8 mouse cellular contexts compared by ENCODE assay signal in the genomic region with DNA sequence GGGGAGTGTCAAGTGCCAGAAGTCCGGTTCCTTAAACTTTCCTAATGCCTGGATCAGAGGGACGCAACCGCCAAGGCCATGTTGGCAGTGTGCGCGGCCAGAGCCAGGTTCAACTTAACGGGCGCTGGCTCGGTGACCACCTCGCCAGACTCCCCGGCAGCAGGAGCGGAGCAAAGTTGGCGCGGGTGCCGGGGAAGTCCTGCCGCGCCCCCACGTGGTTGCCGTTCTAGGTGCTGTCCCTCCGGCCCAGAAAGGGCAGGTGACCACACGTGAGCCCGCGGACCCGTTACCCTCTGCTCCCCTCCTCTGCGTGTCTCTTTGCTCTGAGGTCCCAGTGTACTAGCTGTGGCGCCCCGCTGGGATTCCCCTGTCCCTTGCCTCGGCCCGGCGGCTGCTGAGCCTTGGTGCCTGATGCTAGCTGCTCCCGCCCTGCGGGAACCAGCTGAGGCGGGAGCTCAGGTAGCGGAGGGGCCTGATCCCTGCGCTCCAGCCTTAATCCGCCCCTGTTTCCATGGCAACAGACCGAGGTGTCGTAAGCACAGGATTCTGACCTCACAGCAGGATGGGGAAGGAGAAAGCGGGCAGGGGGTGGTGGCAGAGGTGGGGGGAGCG. TPM values are rescaled to one million over a fixed set of nuclear protein-coding genes. Genes with fewer than 3 reads are reported as not detected.
DNase-seq lines count a peak whose midpoint lies in the region; ATAC-seq and TF ChIP-seq lines count a peak whose summit lies in the region.

No protein-coding gene starts in this region.

- no peak for TF ChIP-seq CTCF in liver, embryonic 14.5 days (IDR thresholded peaks at IDR 0.05; ENCODE audit: low read depth)

- no peaks in the 10 kb centered on the region for H3K9me3 ChIP-seq in forebrain, embryonic 12.5 days
- no peaks in the 10 kb centered on the region for H3K9me3 ChIP-seq in intestine, embryonic 14.5 days (ENCODE audit: control insufficient read depth, low read length)
- no peaks in the 10 kb centered on the region for H3K9me3 ChIP-seq in liver, embryonic 14.5 days (ENCODE audit: control insufficient read depth, low read length)

- H3K27ac ChIP-seq in forebrain, embryonic 12.5 days: no peak overlapping the region
- no peak overlapping the region for H3K27ac ChIP-seq in intestine, embryonic 14.5 days (ENCODE audit: low read depth)
- no peak overlapping the region for H3K27ac ChIP-seq in liver, embryonic 14.5 days

- 1% methylated on average over 39 of the region's 39 CpGs for WGBS in forebrain, embryonic 12.5 days
- under 1% methylated on average over 38 of the region's 39 CpGs for WGBS in intestine, embryonic 14.5 days
- WGBS in liver, embryonic 14.5 days (ENCODE audit: insufficient replicate concordance): 1% methylated on average over 39 of the region's 39 CpGs

- H3K4me1 ChIP-seq in forebrain, embryonic 12.5 days: peaks cover 48% of the 10 kb centered on the region
- peaks cover 15% of the 10 kb centered on the region for H3K4me1 ChIP-seq in intestine, embryonic 14.5 days (replicated peaks; ENCODE audit: control insufficient read depth, insufficient read depth, low read length)
- peaks cover 0 to 8% of the 10 kb centered on the region in 2 experiments; a peak in 2 of 4 replicates for H3K4me1 ChIP-seq in liver, embryonic 14.5 days (replicated peaks; ENCODE audit: control insufficient read depth in 2 of 2, insufficient read depth in 2 of 2, low read length in 1 of 2)

- peak; percentile 65 for DNase-seq in right cerebral cortex, adult 18-20 months
- no peak for DNase-seq in right cerebral cortex, adult 2 months (ENCODE audit: low spot score in 2 of 2)
- DNase-seq in brain, adult 2 months (ENCODE audit: low read depth, low spot score): peak; percentile 90
- DNase-seq in intestine, embryonic 14.5 days (ENCODE audit: low spot score): peak; percentile 72
- peak in 1 of 3 experiments; percentile 22 for DNase-seq in liver, embryonic 14.5 days (ENCODE audit: low read depth in 3 of 3, low spot score in 3 of 3)
- peak; percentile 67 for DNase-seq in retina, adult 2 months (ENCODE audit: low read depth, low spot score)
- DNase-seq in gastrocnemius, postnatal 4 days (ENCODE audit: low spot score in 2 of 2): no peak

- peak overlapping the region; percentile 49 for H3K4me3 ChIP-seq in forebrain, embryonic 12.5 days (replicated peaks)
- H3K4me3 ChIP-seq in intestine, embryonic 14.5 days (ENCODE audit: low read depth, low read length): peak overlapping the region; percentile 52
- peak overlapping the region; percentile 8 to 37; a peak in 2 of 4 replicates for H3K4me3 ChIP-seq in liver, embryonic 14.5 days (ENCODE audit: insufficient read depth in 1 of 2, low read depth in 2 of 2, low read length in 2 of 2)

- peak overlapping the region; percentile 48 for H3K9ac ChIP-seq in forebrain, embryonic 12.5 days
- 0 out of 2 replicates have a peak overlapping the region, but pooled peaks have one; percentile 13 for H3K9ac ChIP-seq in intestine, embryonic 14.5 days (ENCODE audit: low read length)
- no peak overlapping the region for H3K9ac ChIP-seq in liver, embryonic 14.5 days (replicated peaks)

- peak overlapping the region; percentile 69 for H3K4me2 ChIP-seq in forebrain, embryonic 12.5 days
- H3K4me2 ChIP-seq in intestine, embryonic 14.5 days (ENCODE audit: low read length): peak overlapping the region; percentile 75
- peak overlapping the region; percentile 56 for H3K4me2 ChIP-seq in liver, embryonic 14.5 days (ENCODE audit: low read depth)

- H3K36me3 ChIP-seq in forebrain, embryonic 12.5 days (replicated peaks): no peaks in the 10 kb centered on the region
- no peaks in the 10 kb centered on the region for H3K36me3 ChIP-seq in intestine, embryonic 14.5 days (ENCODE audit: control insufficient read depth, insufficient read depth, low read length)
- no peaks in the 10 kb centered on the region for H3K36me3 ChIP-seq in liver, embryonic 14.5 days (replicated peaks; ENCODE audit: control insufficient read depth, insufficient read depth, low read depth)

- TF ChIP-seq EP300 in liver, embryonic 14.5 days (IDR thresholded peaks at IDR 0.05; ENCODE audit: low read depth): no peak

- peaks cover 90% of the 10 kb centered on the region for H3K27me3 ChIP-seq in forebrain, embryonic 12.5 days
- peaks cover 68% of the 10 kb centered on the region for H3K27me3 ChIP-seq in intestine, embryonic 14.5 days (replicated peaks; ENCODE audit: control insufficient read depth, insufficient read depth, low read length)
- H3K27me3 ChIP-seq in liver, embryonic 14.5 days (ENCODE audit: control insufficient read depth, insufficient read depth, low read length): peaks cover 52% of the 10 kb centered on the region

- peak; percentile 28; the same call in 1 of the 2 replicates for ATAC-seq in forebrain, embryonic 12.5 days (ENCODE audit: low FRiP score)
- ATAC-seq in intestine, embryonic 14.5 days (replicated peaks; ENCODE audit: low FRiP score, low TSS enrichment, low read depth): 0 out of 2 replicates have a peak, but pooled peaks have one; percentile 10
- ATAC-seq in liver, embryonic 14.5 days (ENCODE audit: insufficient read depth): no peak

RNA-seq across cellular contexts. Expression of a gene that starts 1.4 kb away (rescaled TPM):
- polyA plus RNA-seq in forebrain, embryonic 12.5 days (2016; fragmentation: Nextera tagmentation; extraction: Ambion mirVana): 1.7 and 1.8 TPM in 2 replicates
- polyA plus RNA-seq in intestine, embryonic 14.5 days (2014; fragmentation: Nextera tagmentation; extraction: Ambion mirVana): 1.6 and 2.0 TPM in 2 replicates
- 0.56 and 0.61 TPM in 2 replicates for polyA plus RNA-seq in liver, embryonic 14.5 days (2012; rRNA removed)
- 0.68 and 0.98 TPM in 2 replicates for polyA plus RNA-seq in liver, embryonic 14.5 days (2014; fragmentation: Nextera tagmentation; extraction: Ambion mirVana)
- total RNA-seq in gastrocnemius, postnatal 4 days (2021): 1 to 10 TPM; 4.2 to 5.0 TPM

RNA-seq across cellular contexts. Expression of a gene that starts 3.9 kb away (rescaled TPM):
- 15.7 and 16.6 TPM in 2 replicates for polyA plus RNA-seq in forebrain, embryonic 12.5 days (2016; fragmentation: Nextera tagmentation; extraction: Ambion mirVana)
- polyA plus RNA-seq in intestine, embryonic 14.5 days (2014; fragmentation: Nextera tagmentation; extraction: Ambion mirVana): 27.9 and 31.5 TPM in 2 replicates
- 9.8 and 11.6 TPM in 2 replicates for polyA plus RNA-seq in liver, embryonic 14.5 days (2012; rRNA removed)
- 9.8 and 12.1 TPM in 2 replicates for polyA plus RNA-seq in liver, embryonic 14.5 days (2014; fragmentation: Nextera tagmentation; extraction: Ambion mirVana)
- 10 to 100 TPM in 1 of 2 experiments, 1 to 10 TPM in 1; 10.0 to 11.4 TPM for total RNA-seq in gastrocnemius, postnatal 4 days (2021)

RNA-seq across cellular contexts. Expression of a gene that starts 16.3 kb away (rescaled TPM):
- polyA plus RNA-seq in forebrain, embryonic 12.5 days (2016; fragmentation: Nextera tagmentation; extraction: Ambion mirVana): 24.3 and 25.3 TPM in 2 replicates
- polyA plus RNA-seq in intestine, embryonic 14.5 days (2014; fragmentation: Nextera tagmentation; extraction: Ambion mirVana): 29.9 and 32.2 TPM in 2 replicates
- polyA plus RNA-seq in liver, embryonic 14.5 days (2012; rRNA removed): 7.4 and 10.5 TPM in 2 replicates
- polyA plus RNA-seq in liver, embryonic 14.5 days (2014; fragmentation: Nextera tagmentation; extraction: Ambion mirVana): 14.3 and 15.3 TPM in 2 replicates
- 1 to 10 TPM; 6.6 to 6.8 TPM for total RNA-seq in gastrocnemius, postnatal 4 days (2021)

RNA-seq across cellular contexts. Expression of a gene that starts 25.6 kb away (rescaled TPM):
- 3.2 and 4.4 TPM in 2 replicates for polyA plus RNA-seq in forebrain, embryonic 12.5 days (2016; fragmentation: Nextera tagmentation; extraction: Ambion mirVana)
- polyA plus RNA-seq in intestine, embryonic 14.5 days (2014; fragmentation: Nextera tagmentation; extraction: Ambion mirVana): 13.0 and 14.5 TPM in 2 replicates
- polyA plus RNA-seq in liver, embryonic 14.5 days (2012; rRNA removed): 0.97 and 1.4 TPM in 2 replicates
- polyA plus RNA-seq in liver, embryonic 14.5 days (2014; fragmentation: Nextera tagmentation; extraction: Ambion mirVana): 0.28 and 0.48 TPM in 2 replicates
- 10 to 100 TPM; 42.7 to 48.8 TPM for total RNA-seq in gastrocnemius, postnatal 4 days (2021)

Comparison
In these comparisons a context has a peak if more than half of its experiments do, and no peak if none do; other contexts are left out.
1. DNase-seq: peak in right cerebral cortex, adult 18-20 months (single experiment), brain, adult 2 months (single experiment), intestine, embryonic 14.5 days (single experiment) and retina, adult 2 months (single experiment); none in right cerebral cortex, adult 2 months (0 of 2) and gastrocnemius, postnatal 4 days (0 of 2).
2. Peak in every context shown above with its lines, with median percentiles within 50 percentile points of each other: H3K4me2 ChIP-seq and H3K4me3 ChIP-seq.